Mouse (Mus musculus) intestine, embryonic 16.5 days (tissue): Measurements from ENCODE around the gene Tpst1. TPM values are rescaled to one million over a fixed set of nuclear protein-coding genes. Genes with fewer than 3 reads are reported as not detected.

ENCODE experiments used
- ATAC-seq: fragments of 200-750 bp; cut with Nextera tagmentation; 2 replicates; pipeline ENCODE4 v1.8.0; 2017; ENCODE audit warnings: moderate TSS enrichment, moderate library complexity
- H3K27ac ChIP-seq: fragments of 300-500 bp; sonication (generic); 2 replicates; pipeline ENCODE4 v1.5.1; 2014; ENCODE audit warnings: mild to moderate bottlenecking, low read length
- H3K27me3 ChIP-seq: fragments of 300-500 bp; sonication (generic); replicated peaks from 2 replicates; pipeline ENCODE4 v1.6.1; 2014; ENCODE audit warnings: low read length, control low read depth, mixed read lengths; ENCODE audit not compliant: control insufficient read depth, insufficient read depth
- H3K36me3 ChIP-seq: fragments of 300-500 bp; sonication (generic); 2 replicates; pipeline ENCODE4 v1.6.1; 2014; ENCODE audit warnings: low read length, control low read depth; ENCODE audit not compliant: control insufficient read depth, insufficient read depth
- H3K4me1 ChIP-seq: fragments of 300-500 bp; sonication (generic); 2 replicates; pipeline ENCODE4 v1.6.1; 2014; ENCODE audit warnings: low read length, control low read depth, mixed read lengths; ENCODE audit not compliant: control insufficient read depth, insufficient read depth
- H3K4me2 ChIP-seq: fragments of 300-500 bp; sonication (generic); 2 replicates; pipeline ENCODE4 v1.6.1; 2014; ENCODE audit warnings: low read depth, low read length, control low read depth
- H3K4me3 ChIP-seq: fragments of 300-500 bp; sonication (generic); 2 replicates; pipeline ENCODE4 v1.5.1; 2014; ENCODE audit warnings: mild to moderate bottlenecking, low read length
- H3K9ac ChIP-seq: fragments of 300-500 bp; sonication (generic); 2 replicates; pipeline ENCODE4 v1.6.1; 2014; ENCODE audit warnings: low read depth, low read length
- H3K9me3 ChIP-seq: fragments of 300-500 bp; sonication (generic); 2 replicates; pipeline ENCODE4 v1.6.1; 2016; ENCODE audit warnings: low read length, control low read depth; ENCODE audit not compliant: control insufficient read depth
- WGBS: fragments of 180-500 bp; shearing (Covaris S2); extraction: QIAGEN DNeasy Blood & Tissue Kit; methylation state at CpG from one replicate; pipeline ENCODE4 v1.1.7; 2014; 5-methylcytosine and 5-hydroxymethylcytosine counted together
- polyA plus RNA-seq: library from polyadenylated mRNA; unstranded; fragments of >200 nt; fragmentation: Nextera tagmentation; extraction: Ambion mirVana; gene quantifications from 2 replicates; pipeline ENCODE4 v1.2.1, GENCODE M21; 2015

Tpst1 gene
- polyA plus RNA-seq, 1 experiment from 2014 or later: 51.7 TPM

DNA sequence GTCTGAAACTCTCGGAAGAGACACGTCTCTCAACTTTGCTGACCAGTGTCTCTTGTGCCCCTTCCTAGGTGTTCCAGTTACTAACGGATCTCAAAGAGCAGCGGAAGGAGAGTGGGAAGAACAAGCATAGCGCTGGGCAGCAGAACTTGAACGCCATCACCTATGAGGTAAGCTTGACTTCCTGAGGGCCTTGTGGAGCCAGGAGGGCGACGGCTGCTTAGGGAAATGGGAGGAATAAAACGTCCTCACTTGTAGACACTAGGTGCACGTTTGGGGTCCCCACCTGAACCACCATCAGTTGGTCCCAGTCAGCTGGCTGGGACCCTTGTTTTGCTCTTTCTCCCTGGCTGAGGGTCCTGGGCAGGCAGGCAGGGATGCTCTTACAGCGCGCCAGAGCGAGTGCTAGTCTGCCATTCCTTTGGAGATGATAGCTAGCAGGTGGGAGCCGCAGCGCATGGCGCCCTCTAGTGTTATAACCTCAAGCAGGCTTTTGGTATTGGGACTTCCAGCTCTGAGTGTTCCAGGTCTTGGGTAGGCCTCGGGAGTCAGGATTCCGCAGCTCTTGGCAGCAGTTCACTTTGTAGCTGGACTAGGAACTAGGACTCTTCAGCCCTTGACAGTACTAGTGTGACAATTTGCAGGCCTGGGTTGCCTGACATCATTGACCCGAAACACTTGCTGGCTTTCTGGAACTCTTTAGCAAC lies 35.2 kb upstream of the Tpst1 start:
- Histone ChIP-seq H3K4me1 (no peaks in the 10 kb centered on the region), H3K27ac (no peak overlapping the region), H3K9me3 (no peaks in the 10 kb centered on the region), H3K36me3 (peaks cover 5% of the 10 kb centered on the region), H3K4me3 (no peak overlapping the region), H3K27me3 (no peaks in the 10 kb centered on the region), H3K4me2 (no peak overlapping the region), H3K9ac (no peak overlapping the region)
- 62% methylated on average over 19 of the region's 19 CpGs for WGBS
- ATAC-seq: peak; percentile 68

DNA sequence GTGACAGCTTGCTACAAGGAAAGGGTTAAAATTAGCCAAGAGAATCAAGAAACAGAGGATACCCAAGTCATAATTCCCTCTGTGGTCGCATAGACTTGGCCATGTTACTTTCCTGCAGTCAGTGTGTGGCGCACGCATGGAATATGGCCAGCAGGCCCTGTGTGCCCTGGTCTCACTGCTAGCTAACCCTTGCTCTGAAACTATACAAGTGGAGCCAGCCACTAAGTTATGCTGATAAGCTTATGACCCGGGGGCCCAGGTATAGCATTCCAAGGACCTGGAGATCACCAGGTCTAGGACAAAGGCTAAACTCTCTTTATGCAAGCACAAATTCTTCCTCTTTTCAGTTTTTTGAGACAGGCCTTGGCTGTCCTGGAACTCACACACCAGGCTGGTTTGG lies 32.3 kb upstream of the Tpst1 start:
- Histone ChIP-seq H3K36me3 (peaks cover 9% of the 10 kb centered on the region), H3K4me3 (no peak overlapping the region), H3K27ac (peak overlapping the region; percentile 68), H3K4me2 (no peak overlapping the region), H3K9ac (no peak overlapping the region), H3K9me3 (no peaks in the 10 kb centered on the region), H3K4me1 (no peaks in the 10 kb centered on the region), H3K27me3 (no peaks in the 10 kb centered on the region)
- 79% methylated on average over 4 of the region's 4 CpGs for WGBS
- ATAC-seq: peak; percentile 72

DNA sequence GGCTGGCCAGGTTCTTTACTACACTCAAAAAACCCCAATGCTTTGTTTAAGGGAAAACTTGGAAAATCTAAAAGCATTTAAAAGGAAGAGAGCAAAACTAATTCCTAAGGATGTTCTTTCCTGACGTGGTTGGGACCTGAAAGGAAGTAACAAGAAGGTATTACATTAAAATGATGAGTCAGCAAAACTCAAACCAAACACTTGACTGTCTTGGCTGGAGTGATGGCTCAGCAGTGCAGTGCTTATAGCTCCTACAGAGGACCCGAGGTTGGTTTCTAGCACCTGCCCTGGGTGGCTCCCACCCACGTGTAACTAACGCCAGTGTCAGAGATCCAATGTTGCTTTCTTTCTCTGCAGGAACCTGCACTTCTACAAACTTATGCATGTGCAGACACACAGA lies 31.9 kb upstream of the Tpst1 start:
- no peaks in the 10 kb centered on the region for H3K4me1 ChIP-seq
- 84% methylated on average over 4 of the region's 4 CpGs for WGBS
- peak overlapping the region; percentile 68 for H3K27ac ChIP-seq
- peaks cover 9% of the 10 kb centered on the region for H3K36me3 ChIP-seq
- no peak for ATAC-seq
- H3K4me3 ChIP-seq: no peak overlapping the region
- H3K4me2 ChIP-seq: no peak overlapping the region
- no peaks in the 10 kb centered on the region for H3K27me3 ChIP-seq
- H3K9me3 ChIP-seq: no peaks in the 10 kb centered on the region
- H3K9ac ChIP-seq: no peak overlapping the region

DNA sequence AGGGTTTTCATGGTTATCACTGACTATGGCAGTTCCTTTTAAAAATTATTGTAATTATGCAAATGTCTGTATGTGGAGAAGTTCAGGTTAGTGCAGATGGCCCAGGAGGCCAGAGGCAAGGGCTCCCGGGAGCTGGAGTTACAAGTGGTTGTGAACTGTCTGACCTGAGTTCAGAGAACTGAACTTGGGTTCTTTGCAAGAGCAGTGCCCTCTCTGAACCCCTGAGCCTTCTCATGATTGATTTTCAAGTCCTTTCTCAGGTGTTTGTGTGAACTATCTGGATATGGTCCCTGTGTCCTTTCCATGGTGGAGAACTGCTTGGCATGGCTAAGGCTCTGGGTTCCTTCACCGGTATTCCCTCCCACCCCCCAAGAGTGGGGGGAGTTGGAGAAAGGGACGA lies 29.4 kb upstream of the Tpst1 start:
- Histone ChIP-seq H3K27me3 (no peaks in the 10 kb centered on the region), H3K4me3 (no peak overlapping the region), H3K27ac (no peak overlapping the region), H3K4me2 (no peak overlapping the region), H3K36me3 (peaks cover 15% of the 10 kb centered on the region), H3K4me1 (no peaks in the 10 kb centered on the region), H3K9ac (no peak overlapping the region), H3K9me3 (no peaks in the 10 kb centered on the region)
- no peak for ATAC-seq
- WGBS: 89% methylated on average over 3 of the region's 3 CpGs

DNA sequence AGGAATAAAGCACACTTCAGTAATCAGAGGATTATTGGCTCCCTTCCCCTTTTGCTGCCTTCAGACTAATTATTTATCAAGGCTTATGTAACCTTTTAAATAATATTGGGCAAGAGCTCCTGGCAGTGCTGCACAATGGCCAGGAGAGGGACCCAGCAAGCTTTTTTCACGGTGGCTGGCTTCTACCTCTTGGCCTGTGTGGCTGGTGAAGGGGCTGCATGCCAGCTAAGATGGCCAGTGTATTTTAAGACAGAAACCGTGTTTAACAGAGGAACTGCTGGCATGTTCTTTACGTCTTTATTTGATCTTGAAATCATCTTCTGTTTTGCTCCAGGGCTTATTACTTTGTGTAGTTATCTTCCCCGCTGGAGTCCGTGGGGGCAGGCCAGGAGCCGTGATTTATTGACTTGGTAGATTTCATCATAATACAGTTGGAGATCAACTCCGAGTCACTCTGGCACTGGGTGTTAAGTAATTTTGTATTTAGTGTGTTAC lies 28.9 kb upstream of the Tpst1 start:
- no peak for ATAC-seq
- Histone ChIP-seq H3K4me3 (no peak overlapping the region), H3K27ac (no peak overlapping the region), H3K36me3 (peaks cover 15% of the 10 kb centered on the region), H3K4me2 (no peak overlapping the region), H3K9me3 (no peaks in the 10 kb centered on the region), H3K27me3 (no peaks in the 10 kb centered on the region), H3K4me1 (no peaks in the 10 kb centered on the region), H3K9ac (no peak overlapping the region)
- whole genome bisulfite sequencing: 64% methylated on average over 7 of the region's 7 CpGs

DNA sequence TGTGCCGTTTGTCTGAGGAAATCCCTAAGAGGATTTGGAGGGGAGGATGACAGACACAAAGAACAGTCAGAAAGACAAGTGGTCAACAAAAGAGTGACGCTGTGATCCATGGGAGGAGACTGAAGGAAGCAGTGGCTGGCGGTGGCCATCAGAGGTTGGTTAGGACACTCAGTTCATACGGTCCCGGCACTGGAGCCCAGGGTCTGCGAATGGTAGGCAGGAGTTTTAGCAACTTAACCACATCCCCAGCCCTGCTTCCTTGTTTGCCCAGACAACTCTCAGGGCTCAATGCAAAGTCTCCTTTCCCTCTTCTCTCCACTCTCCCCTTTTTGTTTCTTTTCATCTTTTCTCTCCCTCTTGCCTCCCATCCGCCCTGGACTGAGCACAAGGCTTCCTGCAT lies 27.0 kb upstream of the Tpst1 start:
- WGBS: 90% methylated on average over 7 of the region's 7 CpGs
- no peak overlapping the region for H3K9ac ChIP-seq
- H3K4me1 ChIP-seq: no peaks in the 10 kb centered on the region
- no peak overlapping the region for H3K4me3 ChIP-seq
- H3K27me3 ChIP-seq: no peaks in the 10 kb centered on the region
- ATAC-seq: no peak
- H3K4me2 ChIP-seq: no peak overlapping the region
- peaks cover 15% of the 10 kb centered on the region for H3K36me3 ChIP-seq
- no peak overlapping the region for H3K27ac ChIP-seq
- no peaks in the 10 kb centered on the region for H3K9me3 ChIP-seq

DNA sequence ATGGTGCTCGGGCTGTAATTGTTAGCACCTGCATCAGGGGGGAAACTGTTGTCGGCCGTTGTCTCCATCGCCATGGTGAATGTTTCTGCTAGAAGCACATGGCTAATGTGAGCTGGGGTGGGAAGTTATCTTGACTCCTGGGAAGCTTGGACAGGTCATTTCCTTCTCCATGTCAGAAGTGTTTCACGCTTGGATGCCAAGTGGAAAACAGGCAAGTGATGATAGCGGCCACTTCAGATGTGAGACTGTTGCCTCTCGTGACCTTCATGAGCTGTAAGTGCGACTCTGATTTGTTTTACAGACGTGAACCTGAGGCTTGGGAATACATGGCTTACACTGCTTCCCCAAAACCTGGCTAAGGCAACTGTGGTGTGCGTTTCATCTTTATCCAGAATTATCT lies 26.5 kb upstream of the Tpst1 start:
- H3K36me3 ChIP-seq: peaks cover 15% of the 10 kb centered on the region
- no peak overlapping the region for H3K4me3 ChIP-seq
- H3K4me1 ChIP-seq: no peaks in the 10 kb centered on the region
- H3K9me3 ChIP-seq: no peaks in the 10 kb centered on the region
- H3K27ac ChIP-seq: no peak overlapping the region
- no peaks in the 10 kb centered on the region for H3K27me3 ChIP-seq
- WGBS: 95% methylated on average over 10 of the region's 10 CpGs
- H3K9ac ChIP-seq: no peak overlapping the region
- ATAC-seq: no peak
- no peak overlapping the region for H3K4me2 ChIP-seq

DNA sequence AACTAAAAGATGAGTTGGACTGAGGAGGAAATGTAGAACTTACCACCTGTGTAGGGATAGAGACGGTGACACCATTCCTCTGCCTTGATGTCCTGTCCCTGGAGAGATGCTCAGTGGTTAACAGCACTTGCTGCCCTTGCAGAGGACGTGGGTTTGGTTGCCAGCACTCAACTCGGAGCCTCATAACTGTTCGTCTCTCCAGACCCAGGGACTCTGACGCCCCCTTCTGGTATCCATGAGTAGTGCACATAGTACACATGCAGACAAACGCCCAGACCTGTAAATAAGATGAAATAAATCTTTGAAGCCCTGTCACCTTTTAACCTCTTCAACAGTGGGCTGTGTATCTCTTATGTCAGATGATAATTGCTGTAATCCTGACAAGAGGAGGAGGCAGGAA lies 26.1 kb upstream of the Tpst1 start:
- H3K4me3 ChIP-seq: no peak overlapping the region
- peaks cover 15% of the 10 kb centered on the region for H3K36me3 ChIP-seq
- no peak for ATAC-seq
- H3K9me3 ChIP-seq: no peaks in the 10 kb centered on the region
- no peak overlapping the region for H3K27ac ChIP-seq
- no peaks in the 10 kb centered on the region for H3K4me1 ChIP-seq
- no peaks in the 10 kb centered on the region for H3K27me3 ChIP-seq
- H3K9ac ChIP-seq: no peak overlapping the region
- no peak overlapping the region for H3K4me2 ChIP-seq
- 80% methylated on average over 6 of the region's 6 CpGs for WGBS

DNA sequence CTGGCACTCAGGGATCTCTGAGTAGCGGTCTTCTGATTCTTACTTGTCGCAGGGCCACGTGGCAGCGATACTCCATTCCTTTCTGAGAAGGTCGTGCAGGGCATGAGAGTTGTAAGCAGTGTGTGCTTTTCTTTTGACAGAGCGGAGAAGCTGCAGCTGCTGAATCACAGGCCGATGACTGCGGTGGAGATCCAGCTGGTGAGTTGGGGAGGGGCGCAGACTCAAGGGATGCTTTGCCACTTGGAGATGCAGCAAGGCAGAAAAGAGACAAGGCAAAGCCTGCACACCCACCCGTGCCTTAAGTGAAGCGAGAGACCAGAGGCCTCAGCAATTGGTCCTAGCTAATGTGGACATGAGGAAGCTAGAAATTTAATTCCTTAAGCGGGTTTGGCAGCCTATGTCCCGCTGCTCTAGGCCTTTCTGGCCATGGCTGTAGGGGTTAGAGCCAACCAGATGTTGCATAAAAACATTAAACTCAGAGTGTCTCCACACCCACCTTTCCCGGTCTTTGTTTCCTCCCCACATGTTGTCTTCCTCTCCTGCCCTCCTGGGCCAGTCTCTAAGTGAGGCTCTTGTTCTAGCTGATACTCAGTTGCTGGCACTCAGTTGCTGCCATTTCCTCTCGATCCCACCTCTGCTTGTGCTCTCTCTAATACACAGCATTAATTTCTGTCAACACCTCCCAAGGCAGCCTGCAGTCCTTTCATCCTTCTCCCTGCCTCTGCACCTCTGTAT lies 24.2 kb upstream of the Tpst1 start:
- WGBS: 61% methylated on average over 15 of the region's 15 CpGs
- H3K36me3 ChIP-seq: peaks cover 6% of the 10 kb centered on the region
- peak overlapping the region; percentile 61 for H3K27ac ChIP-seq
- peak; percentile 67; the same call in 1 of the 2 replicates for ATAC-seq
- H3K9ac ChIP-seq: 0 out of 2 replicates have a peak overlapping the region, but pooled peaks have one; percentile 8
- no peak overlapping the region for H3K4me2 ChIP-seq
- H3K27me3 ChIP-seq: no peaks in the 10 kb centered on the region
- H3K4me1 ChIP-seq: no peaks in the 10 kb centered on the region
- no peak overlapping the region for H3K4me3 ChIP-seq
- H3K9me3 ChIP-seq: no peaks in the 10 kb centered on the region
